Mouse (Mus musculus): ENCODE data around the gene Helz. TPM values are rescaled to one million over a fixed set of nuclear protein-coding genes. Genes with fewer than 3 reads are reported as not detected.
"Not testable (repeated sequence)": the region's sequence is repeated elsewhere in the genome, so short reads cannot be mapped to it uniquely, and the experiment has no call there.

Gene Helz
- polyA plus RNA-seq, 1 experiment: 23.3 TPM

DNA sequence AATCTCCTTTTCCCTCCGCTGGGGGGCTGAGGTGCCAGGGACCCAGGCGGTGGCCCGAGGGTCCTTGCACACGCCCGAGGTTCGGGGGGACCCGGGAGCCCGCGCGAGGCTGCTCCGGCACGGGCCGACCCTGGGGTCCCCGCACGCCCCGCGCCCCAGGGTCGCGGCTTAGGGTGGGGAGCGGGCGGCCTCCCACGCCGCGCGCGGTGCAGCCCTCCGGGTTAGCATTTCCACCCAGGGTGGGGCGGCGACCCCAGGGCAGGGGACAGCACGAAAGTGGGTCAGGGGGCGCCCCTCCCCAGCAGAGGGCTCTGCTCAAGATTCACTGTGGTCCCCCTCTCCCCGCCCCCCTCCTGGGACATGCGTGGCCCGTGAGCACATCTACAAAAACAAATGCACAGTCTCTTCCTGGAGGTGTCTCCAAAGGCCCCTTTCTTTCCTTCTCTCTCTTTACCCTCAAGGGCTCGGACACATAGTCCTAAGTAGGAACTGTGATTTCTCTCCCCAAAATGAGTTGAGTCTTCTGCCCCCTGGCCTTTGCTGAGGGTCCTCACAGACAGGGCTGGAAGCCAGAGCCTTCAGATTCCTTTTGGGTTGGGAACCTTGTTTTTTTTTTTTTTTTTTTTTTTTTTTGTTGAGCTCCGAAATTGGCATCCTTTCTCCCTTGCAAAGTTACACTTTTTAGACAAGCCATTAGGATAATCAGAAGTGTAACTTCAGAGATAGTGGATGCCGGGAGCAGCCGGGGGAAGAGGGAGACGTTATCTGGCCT, 660 bp downstream of the Helz start:
- no peak for TF ChIP-seq POLR2A (IDR thresholded peaks at IDR 0.05; ENCODE audit: low read depth, low read length)
- no peak for TF ChIP-seq CTCF (IDR thresholded peaks at IDR 0.05; ENCODE audit: extremely low read depth, insufficient read depth, insufficient read length, insufficient replicate concordance)
- peaks cover 7% of the 10 kb centered on the region for H3K4me1 ChIP-seq (ENCODE audit: control insufficient read depth, insufficient read depth, insufficient read length)
- peak overlapping the region; percentile 94 for H3K4me3 ChIP-seq (ENCODE audit: extremely low read depth, insufficient read depth, insufficient read length)
- H3K27ac ChIP-seq (ENCODE audit: insufficient read depth, low read length): peak overlapping the region; percentile 68; the same call in 1 of the 2 replicates
- H3K36me3 ChIP-seq (ENCODE audit: control insufficient read depth, insufficient read depth, low read length): peaks cover 8% of the 10 kb centered on the region
- DNase-seq (ENCODE audit: low read depth in 1 of 2, low spot score in 2 of 2): peak in 1 of 2 experiments; percentile 18
- H3K27me3 ChIP-seq (ENCODE audit: control insufficient read depth, insufficient read depth, low read length): peaks cover 8% of the 10 kb centered on the region
- WGBS: 8% methylated on average over 33 of the region's 39 CpGs

- Histone ChIP-seq H3K4me1 (ENCODE audit: control insufficient read depth, insufficient read depth, insufficient read length) (no peaks in the 10 kb centered on the region), H3K27ac (ENCODE audit: insufficient read depth, low read length) (no peak overlapping the region), H3K4me3 (ENCODE audit: extremely low read depth, insufficient read depth, insufficient read length) (no peak overlapping the region), H3K27me3 (ENCODE audit: control insufficient read depth, insufficient read depth, low read length) (no peaks in the 10 kb centered on the region), H3K36me3 (ENCODE audit: control insufficient read depth, insufficient read depth, low read length) (peaks cover 6% of the 10 kb centered on the region)
- no peak for DNase-seq (ENCODE audit: low read depth in 1 of 2, low spot score in 2 of 2)
- no peak for TF ChIP-seq POLR2A (IDR thresholded peaks at IDR 0.05; ENCODE audit: low read depth, low read length)
- no peak for TF ChIP-seq CTCF (IDR thresholded peaks at IDR 0.05; ENCODE audit: extremely low read depth, insufficient read depth, insufficient read length, insufficient replicate concordance)
- 96% methylated on average over 5 of the region's 5 CpGs for WGBS
These were observed 12.1 kb downstream of the Helz start for GRCm38 (mm10) chr11:107559874-107560273.

DNA sequence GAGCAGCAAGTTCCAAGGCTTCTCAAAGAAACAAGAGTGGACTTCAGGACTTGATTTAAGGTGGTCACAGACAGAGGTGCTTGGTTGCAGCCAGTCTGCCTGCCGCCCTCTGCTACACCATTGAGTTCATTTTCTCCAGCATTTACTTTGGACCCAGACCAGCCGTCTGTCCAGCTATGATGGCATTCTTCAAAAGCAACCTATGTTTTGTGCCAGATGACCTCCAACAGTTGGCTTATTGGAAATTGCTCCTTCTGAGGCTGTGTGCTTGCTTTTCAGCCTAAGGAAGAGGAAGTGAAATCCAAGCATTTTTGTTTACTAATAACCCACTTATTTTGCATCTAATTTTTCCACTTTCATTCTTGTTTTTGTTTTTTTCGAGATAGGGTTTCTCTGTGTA, 19.7 kb downstream of the Helz start:
- no peak for TF ChIP-seq CTCF (IDR thresholded peaks at IDR 0.05; ENCODE audit: extremely low read depth, insufficient read depth, insufficient read length, insufficient replicate concordance)
- TF ChIP-seq POLR2A (IDR thresholded peaks at IDR 0.05; ENCODE audit: low read depth, low read length): no peak
- Histone ChIP-seq H3K27ac (ENCODE audit: insufficient read depth, low read length) (no peak overlapping the region), H3K36me3 (ENCODE audit: control insufficient read depth, insufficient read depth, low read length) (peaks cover 1% of the 10 kb centered on the region; the same call in 1 of the 2 replicates), H3K4me1 (ENCODE audit: control insufficient read depth, insufficient read depth, insufficient read length) (no peaks in the 10 kb centered on the region), H3K4me3 (ENCODE audit: extremely low read depth, insufficient read depth, insufficient read length) (no peak overlapping the region), H3K27me3 (ENCODE audit: control insufficient read depth, insufficient read depth, low read length) (no peaks in the 10 kb centered on the region)
- DNase-seq (ENCODE audit: low read depth in 1 of 2, low spot score in 2 of 2): no peak
- WGBS: 90% methylated on average over 3 of the region's 3 CpGs

GRCm38 (mm10) chr11:107568466-107568995, 20.8 kb downstream of the Helz start:
- TF ChIP-seq CTCF (IDR thresholded peaks at IDR 0.05; ENCODE audit: extremely low read depth, insufficient read depth, insufficient read length, insufficient replicate concordance): no peak
- no peak for TF ChIP-seq POLR2A (IDR thresholded peaks at IDR 0.05; ENCODE audit: low read depth, low read length)
- H3K27me3 ChIP-seq (ENCODE audit: control insufficient read depth, insufficient read depth, low read length): no peaks in the 10 kb centered on the region
- no peak overlapping the region for H3K27ac ChIP-seq (ENCODE audit: insufficient read depth, low read length)
- no peaks in the 10 kb centered on the region for H3K4me1 ChIP-seq (ENCODE audit: control insufficient read depth, insufficient read depth, insufficient read length)
- no peak overlapping the region for H3K4me3 ChIP-seq (ENCODE audit: extremely low read depth, insufficient read depth, insufficient read length)
- H3K36me3 ChIP-seq (ENCODE audit: control insufficient read depth, insufficient read depth, low read length): 0 out of 2 replicates have a peak, but pooled peaks cover 1% of the 10 kb centered on the region
- 86% methylated on average over 6 of the region's 6 CpGs for WGBS
- DNase-seq (ENCODE audit: low read depth in 1 of 2, low spot score in 2 of 2): no peak

DNA sequence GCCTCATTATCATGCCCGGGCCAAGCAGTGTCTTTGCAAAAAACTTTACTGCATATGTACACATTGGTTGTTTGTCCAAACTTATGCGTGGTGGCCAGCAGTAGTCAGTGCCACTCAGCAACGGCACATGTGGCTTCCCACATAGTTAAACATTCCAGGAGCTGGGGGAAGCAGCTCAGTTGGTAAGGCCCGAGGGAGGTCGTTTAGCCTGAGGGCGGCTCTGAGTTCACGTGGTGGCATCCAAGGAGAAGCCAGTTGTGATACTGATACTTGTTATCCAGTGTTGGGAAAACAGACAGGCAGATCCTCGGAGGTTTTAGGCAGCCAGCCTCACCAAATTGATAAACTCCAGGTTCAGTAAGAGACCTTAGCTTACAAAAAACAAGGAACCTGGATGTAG, 23.2 kb downstream of the Helz start:
- H3K36me3 ChIP-seq (ENCODE audit: control insufficient read depth, insufficient read depth, low read length); H3K27ac ChIP-seq (ENCODE audit: insufficient read depth, low read length); DNase-seq (ENCODE audit: low read depth in 1 of 2, low spot score in 2 of 2); H3K27me3 ChIP-seq (ENCODE audit: control insufficient read depth, insufficient read depth, low read length); H3K4me3 ChIP-seq (ENCODE audit: extremely low read depth, insufficient read depth, insufficient read length); H3K4me1 ChIP-seq (ENCODE audit: control insufficient read depth, insufficient read depth, insufficient read length): not testable (repeated sequence)
- WGBS: 92% methylated on average over 8 of the region's 8 CpGs

DNA sequence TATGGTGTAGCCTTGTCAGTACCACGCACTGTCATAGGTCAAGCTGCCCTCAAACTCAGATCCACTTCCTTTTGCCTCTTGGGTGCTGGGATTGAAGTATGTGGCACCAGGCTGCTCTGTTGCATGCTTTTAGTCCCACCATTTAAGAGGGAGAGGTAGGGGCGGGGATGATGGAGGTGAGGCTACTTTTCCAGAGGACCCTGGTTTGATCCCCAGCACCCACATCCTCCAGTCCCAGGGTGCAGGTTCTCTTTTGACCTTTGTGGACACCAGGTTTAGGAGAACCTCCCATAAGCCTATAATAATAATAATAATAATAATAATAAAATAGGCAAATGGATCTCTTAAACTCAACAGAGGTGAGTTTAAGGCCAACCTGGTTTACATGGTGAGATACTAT, 23.6 kb downstream of the Helz start:
- TF ChIP-seq POLR2A (IDR thresholded peaks at IDR 0.05; ENCODE audit: low read depth, low read length): no peak
- no peak for TF ChIP-seq CTCF (IDR thresholded peaks at IDR 0.05; ENCODE audit: extremely low read depth, insufficient read depth, insufficient read length, insufficient replicate concordance)
- no peak overlapping the region for H3K27ac ChIP-seq (ENCODE audit: insufficient read depth, low read length)
- H3K4me1 ChIP-seq (ENCODE audit: control insufficient read depth, insufficient read depth, insufficient read length): no peaks in the 10 kb centered on the region
- no peaks in the 10 kb centered on the region for H3K27me3 ChIP-seq (ENCODE audit: control insufficient read depth, insufficient read depth, low read length)
- no peak overlapping the region for H3K4me3 ChIP-seq (ENCODE audit: extremely low read depth, insufficient read depth, insufficient read length)
- no peak for DNase-seq (ENCODE audit: low read depth in 1 of 2, low spot score in 2 of 2)
- peaks cover 8% of the 10 kb centered on the region; the same call in 1 of the 2 replicates for H3K36me3 ChIP-seq (ENCODE audit: control insufficient read depth, insufficient read depth, low read length)
- 96% methylated on average over 2 of the region's 2 CpGs for WGBS

GRCm38 (mm10) chr11:107572551-107572950, 24.8 kb downstream of the Helz start:
- no peak for TF ChIP-seq CTCF (IDR thresholded peaks at IDR 0.05; ENCODE audit: extremely low read depth, insufficient read depth, insufficient read length, insufficient replicate concordance)
- no peak for TF ChIP-seq POLR2A (IDR thresholded peaks at IDR 0.05; ENCODE audit: low read depth, low read length)
- no peak for DNase-seq (ENCODE audit: low read depth in 1 of 2, low spot score in 2 of 2)
- Histone ChIP-seq H3K4me3 (ENCODE audit: extremely low read depth, insufficient read depth, insufficient read length) (no peak overlapping the region), H3K27me3 (ENCODE audit: control insufficient read depth, insufficient read depth, low read length) (no peaks in the 10 kb centered on the region), H3K36me3 (ENCODE audit: control insufficient read depth, insufficient read depth, low read length) (peaks cover 18% of the 10 kb centered on the region), H3K4me1 (ENCODE audit: control insufficient read depth, insufficient read depth, insufficient read length) (no peaks in the 10 kb centered on the region), H3K27ac (ENCODE audit: insufficient read depth, low read length) (no peak overlapping the region)
- WGBS: 87% methylated on average over 3 of the region's 3 CpGs

Data from spleen, adult 2 months (tissue).